Mouse (Mus musculus) heart, embryonic 13.5 days (tissue): ENCODE data around the gene Znrd1as. TPM values are rescaled to one million over a fixed set of nuclear protein-coding genes. Genes with fewer than 3 reads are reported as not detected.
A peak's percentile ranks its signal among the peaks of the same experiment; 100 is the strongest.

ENCODE experiments used
- ATAC-seq: fragments of 200-750 bp; cut with Nextera tagmentation; 2 replicates; pipeline ENCODE4 v1.8.0; 2017; ENCODE audit warnings: moderate TSS enrichment; ENCODE audit not compliant: insufficient number of reproducible peaks, low FRiP score, low TSS enrichment; ENCODE audit errors: extremely low read depth
- H3K27ac ChIP-seq: fragments of 300-500 bp; sonication (generic); replicated peaks from 2 replicates; pipeline ENCODE4 v1.5.1; 2015; ENCODE audit warnings: moderate library complexity, mild to moderate bottlenecking, inconsistent platforms
- H3K27me3 ChIP-seq: fragments of 300-500 bp; sonication (generic); replicated peaks from 2 replicates; pipeline ENCODE4 v1.6.1; 2015; ENCODE audit warnings: mild to moderate bottlenecking, inconsistent platforms
- H3K36me3 ChIP-seq: fragments of 300-500 bp; sonication (generic); 2 replicates; pipeline ENCODE4 v1.6.1; 2015; ENCODE audit warnings: mild to moderate bottlenecking, inconsistent platforms
- H3K4me1 ChIP-seq: fragments of 300-500 bp; sonication (generic); 2 replicates; pipeline ENCODE4 v1.6.1; 2015; ENCODE audit warnings: inconsistent platforms
- H3K4me2 ChIP-seq: fragments of 300-500 bp; sonication (generic); 2 replicates; pipeline ENCODE4 v1.6.1; 2015; ENCODE audit warnings: inconsistent platforms, mild to moderate bottlenecking, moderate library complexity
- H3K4me3 ChIP-seq: fragments of 300-500 bp; sonication (generic); 2 replicates; pipeline ENCODE4 v1.5.1; 2015; ENCODE audit warnings: moderate library complexity, mild to moderate bottlenecking, inconsistent platforms
- H3K9ac ChIP-seq: fragments of 300-500 bp; sonication (generic); 2 replicates; pipeline ENCODE4 v1.6.1; 2015; ENCODE audit warnings: inconsistent platforms, mild to moderate bottlenecking, moderate library complexity
- H3K9me3 ChIP-seq: fragments of 300-500 bp; sonication (generic); 2 replicates; pipeline ENCODE4 v1.6.1; 2016; ENCODE audit warnings: inconsistent platforms
- WGBS: fragments of 180-500 bp; shearing (Covaris S2); methylation state at CpG from one replicate; pipeline ENCODE4 v1.1.7; 2015; ENCODE audit warnings: mixed read lengths; 5-methylcytosine and 5-hydroxymethylcytosine counted together
- polyA plus RNA-seq: library from polyadenylated mRNA; unstranded; fragments of >200 nt; fragmentation: Nextera tagmentation; extraction: Ambion mirVana; gene quantifications from 2 replicates; pipeline ENCODE4 v1.2.1, GENCODE M21; 2015

Gene Znrd1as
- polyA plus RNA-seq, 1 experiment from 2014 or later, result 6.2 TPM

GRCm38 (mm10) chr17:36997033-36997735 lies 38.8 kb downstream of the Znrd1as start:
- H3K9me3 ChIP-seq, result no peaks in the 10 kb centered on the region
- no peak for ATAC-seq
- no peaks in the 10 kb centered on the region for H3K36me3 ChIP-seq
- H3K4me1 ChIP-seq, result no peaks in the 10 kb centered on the region
- H3K27ac ChIP-seq, result no peak overlapping the region
- no peaks in the 10 kb centered on the region for H3K27me3 ChIP-seq
- peak overlapping the region; percentile 4; the same call in 1 of the 2 replicates for H3K9ac ChIP-seq
- 23% methylated on average over 7 of the region's 7 CpGs for WGBS
- no peak overlapping the region for H3K4me2 ChIP-seq
- H3K4me3 ChIP-seq, result no peak overlapping the region

- WGBS, result 52% methylated on average over 2 of the region's 2 CpGs
- no peak for ATAC-seq
These were observed 40.1 kb downstream of the Znrd1as start for GRCm38 (mm10) chr17:36998477-36998876.

GRCm38 (mm10) chr17:37000863-37001262 lies 42.5 kb downstream of the Znrd1as start, which contains the start of gene Zfp57:
Zfp57 (plus strand) TSS chr17:37001163.
- Histone ChIP-seq H3K4me3 (peak within 1 kb of the TSS; percentile 70), H3K27ac (no peak within 1 kb of the TSS)
- ATAC-seq, result no peak

More at GRCm38 (mm10) chr17:36998477-36998876, 40.1 kb downstream of the Znrd1as start:
- no peak overlapping the region for H3K27ac ChIP-seq
- no peak overlapping the region for H3K9ac ChIP-seq
- H3K4me1 ChIP-seq, result peaks cover 5% of the 10 kb centered on the region; the same call in 1 of the 2 replicates
- no peak overlapping the region for H3K4me3 ChIP-seq
- H3K36me3 ChIP-seq, result no peaks in the 10 kb centered on the region
- H3K9me3 ChIP-seq, result no peaks in the 10 kb centered on the region
- no peak overlapping the region for H3K4me2 ChIP-seq
- no peaks in the 10 kb centered on the region for H3K27me3 ChIP-seq

DNA sequence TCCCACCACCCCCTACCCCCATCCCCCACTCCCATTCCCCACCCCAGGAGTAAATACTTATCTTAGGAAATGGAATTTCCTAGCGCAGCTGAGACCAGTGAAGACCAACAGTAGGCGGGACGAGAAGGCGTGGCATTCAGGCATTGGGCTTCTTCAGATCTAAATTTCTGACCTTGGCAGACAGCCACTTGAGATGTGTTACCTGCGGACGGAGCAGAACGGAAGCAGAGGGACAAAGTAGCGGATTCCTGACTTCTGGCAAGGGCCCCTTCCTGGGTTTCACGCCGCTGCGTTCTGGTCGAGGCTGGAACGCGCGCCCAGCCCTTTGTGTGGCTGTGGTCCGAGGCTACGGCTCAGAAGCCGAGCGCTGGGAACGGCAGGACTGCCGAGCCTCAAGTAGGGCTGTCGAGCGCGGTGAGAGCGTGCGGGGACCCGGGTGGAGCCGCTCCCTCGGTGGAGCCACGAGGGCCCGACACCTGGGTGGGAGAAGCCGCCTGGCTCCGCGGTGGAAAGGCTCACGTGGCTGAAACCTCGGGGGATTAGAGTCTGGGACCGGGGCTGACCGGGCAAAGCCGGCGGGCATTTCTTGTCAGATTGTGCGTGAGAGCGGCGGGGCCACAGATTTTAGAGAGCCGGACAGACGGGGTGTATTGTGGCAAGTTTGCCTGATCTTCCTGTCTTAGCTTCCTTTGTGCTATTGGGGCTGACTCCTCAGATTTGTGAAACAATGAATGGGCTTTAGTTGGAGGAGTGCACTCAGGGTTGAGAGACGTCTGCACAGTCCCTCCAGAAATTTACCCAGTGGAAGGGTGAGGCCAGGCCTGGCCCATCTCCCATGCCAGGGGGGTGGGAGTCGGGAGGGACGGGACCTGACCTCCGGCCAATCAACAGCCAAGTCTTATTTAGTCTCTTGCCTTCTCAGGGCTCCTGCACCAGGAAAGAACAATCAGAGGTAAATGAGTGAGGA lies 44.3 kb downstream of the Znrd1as start:
- peaks cover 12% of the 10 kb centered on the region for H3K4me1 ChIP-seq
- peak overlapping the region; percentile 89 for H3K9ac ChIP-seq

More at GRCm38 (mm10) chr17:37000863-37001262, 42.5 kb downstream of the Znrd1as start, which contains the start of gene Zfp57:
- WGBS, result 84% methylated on average over 7 of the region's 7 CpGs
- peaks cover 12% of the 10 kb centered on the region for H3K4me1 ChIP-seq
- peaks cover 13% of the 10 kb centered on the region for H3K36me3 ChIP-seq
- peak within 1 kb of the TSS; percentile 89; the same call in 1 of the 2 replicates for H3K9ac ChIP-seq
- no peaks in the 10 kb centered on the region for H3K9me3 ChIP-seq
- peak within 1 kb of the TSS; percentile 80 for H3K4me2 ChIP-seq
- no peaks in the 10 kb centered on the region for H3K27me3 ChIP-seq

GRCm38 (mm10) chr17:37003366-37003765 lies 45.0 kb downstream of the Znrd1as start:
- H3K4me1 ChIP-seq, result peaks cover 12% of the 10 kb centered on the region
- peak overlapping the region; percentile 89 for H3K27ac ChIP-seq
- ATAC-seq, result peak; percentile 9; the same call in 1 of the 2 replicates
- H3K4me3 ChIP-seq, result peak overlapping the region; percentile 70
- peak overlapping the region; percentile 89 for H3K9ac ChIP-seq
- H3K27me3 ChIP-seq, result no peaks in the 10 kb centered on the region
- H3K9me3 ChIP-seq, result no peaks in the 10 kb centered on the region
- WGBS, result 39% methylated on average over 4 of the region's 4 CpGs
- peaks cover 37% of the 10 kb centered on the region for H3K36me3 ChIP-seq
- H3K4me2 ChIP-seq, result peak overlapping the region; percentile 80

More for the DNA sequence above, 44.3 kb downstream of the Znrd1as start:
- Histone ChIP-seq H3K4me2 (peak overlapping the region; percentile 80), H3K27me3 (no peaks in the 10 kb centered on the region), H3K4me3 (peak overlapping the region; percentile 70), H3K27ac (peak overlapping the region; percentile 89), H3K36me3 (peaks cover 30% of the 10 kb centered on the region), H3K9me3 (no peaks in the 10 kb centered on the region)
- peak; percentile 56 for ATAC-seq
- WGBS, result under 1% methylated on average over 49 of the region's 49 CpGs

DNA sequence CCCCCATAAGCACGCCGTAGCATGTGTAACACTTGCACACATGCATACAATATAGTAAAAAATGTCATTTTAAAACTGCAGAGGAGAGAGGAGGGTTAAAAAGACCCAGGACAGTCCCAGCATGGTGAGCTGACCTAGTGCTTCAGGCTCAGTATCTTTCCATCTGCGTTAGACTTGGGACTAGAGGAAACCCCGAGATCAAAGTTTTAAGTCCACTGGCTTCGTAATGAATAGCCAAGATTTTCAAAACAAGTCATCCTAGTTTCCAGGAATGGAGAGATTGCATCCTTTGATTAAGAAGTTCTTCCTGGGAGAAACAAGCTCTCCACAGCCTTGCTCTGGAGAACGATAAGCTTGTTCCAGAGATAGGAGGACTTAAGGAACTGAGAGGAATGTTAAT lies 49.8 kb downstream of the Znrd1as start:
- peaks cover 10% of the 10 kb centered on the region for H3K4me1 ChIP-seq
- H3K36me3 ChIP-seq, result peaks cover 67% of the 10 kb centered on the region
- no peak overlapping the region for H3K4me2 ChIP-seq
- no peaks in the 10 kb centered on the region for H3K27me3 ChIP-seq
- ATAC-seq, result no peak
- 85% methylated on average over 6 of the region's 6 CpGs for WGBS
- H3K4me3 ChIP-seq, result no peak overlapping the region
- no peak overlapping the region for H3K27ac ChIP-seq
- no peaks in the 10 kb centered on the region for H3K9me3 ChIP-seq
- H3K9ac ChIP-seq, result no peak overlapping the region

DNA sequence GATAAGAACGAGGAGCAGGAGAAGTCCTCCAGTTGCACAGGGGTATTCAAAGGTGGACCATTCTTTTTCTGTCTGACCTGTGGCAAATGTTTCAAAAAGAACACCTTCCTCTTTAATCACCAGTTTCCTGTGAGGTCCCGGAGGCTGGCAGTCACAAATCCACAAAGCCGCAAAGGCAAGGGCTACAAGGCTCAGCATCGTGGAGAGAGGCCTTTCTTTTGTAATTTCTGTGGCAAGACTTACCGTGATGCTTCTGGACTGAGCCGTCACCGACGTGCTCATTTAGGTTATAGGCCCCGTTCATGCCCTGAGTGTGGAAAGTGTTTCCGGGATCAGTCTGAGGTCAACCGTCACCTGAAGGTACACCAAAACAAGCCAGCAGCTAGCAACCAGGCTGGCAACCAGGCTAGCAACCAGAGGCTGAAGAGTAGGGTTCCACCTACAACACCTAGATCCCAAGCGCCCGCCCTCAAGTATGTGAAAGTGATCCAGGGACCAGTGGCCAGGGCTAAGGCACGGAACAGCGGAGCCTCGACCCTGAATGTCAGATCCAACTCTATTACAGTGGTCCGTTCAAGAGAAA lies 51.2 kb downstream of the Znrd1as start:
- Histone ChIP-seq H3K27me3 (no peaks in the 10 kb centered on the region), H3K4me2 (no peak overlapping the region), H3K27ac (no peak overlapping the region), H3K9me3 (no peaks in the 10 kb centered on the region), H3K36me3 (peaks cover 63% of the 10 kb centered on the region), H3K4me3 (no peak overlapping the region), H3K4me1 (no peaks in the 10 kb centered on the region), H3K9ac (no peak overlapping the region)
- no peak for ATAC-seq
- WGBS, result 86% methylated on average over 17 of the region's 17 CpGs

DNA sequence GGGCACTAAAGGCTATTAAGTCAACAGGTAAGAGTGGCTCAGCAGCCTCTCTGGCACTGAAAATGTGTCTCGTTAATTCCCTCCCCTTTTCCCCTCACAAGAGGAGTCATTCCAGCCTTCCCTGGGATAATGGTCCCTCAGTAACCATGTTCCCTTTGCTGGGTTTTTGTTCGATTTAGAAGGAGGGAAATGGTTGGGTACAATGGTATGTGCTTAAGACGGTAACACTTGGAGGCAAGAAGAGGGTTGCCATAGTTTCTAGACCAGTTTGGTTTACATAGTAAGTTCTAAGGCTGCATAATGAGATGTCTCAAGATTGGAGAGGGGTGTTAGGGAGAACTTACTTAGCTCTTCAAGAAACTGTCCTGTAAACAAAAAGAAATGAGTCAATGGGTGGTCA lies 53.3 kb downstream of the Znrd1as start:
- WGBS, result 71% methylated on average over 3 of the region's 3 CpGs
- no peak overlapping the region for H3K27ac ChIP-seq
- no peak overlapping the region for H3K4me3 ChIP-seq
- no peaks in the 10 kb centered on the region for H3K27me3 ChIP-seq
- H3K4me1 ChIP-seq, result no peaks in the 10 kb centered on the region
- no peaks in the 10 kb centered on the region for H3K9me3 ChIP-seq
- H3K9ac ChIP-seq, result no peak overlapping the region
- peaks cover 46% of the 10 kb centered on the region for H3K36me3 ChIP-seq
- H3K4me2 ChIP-seq, result no peak overlapping the region
- no peak for ATAC-seq

DNA sequence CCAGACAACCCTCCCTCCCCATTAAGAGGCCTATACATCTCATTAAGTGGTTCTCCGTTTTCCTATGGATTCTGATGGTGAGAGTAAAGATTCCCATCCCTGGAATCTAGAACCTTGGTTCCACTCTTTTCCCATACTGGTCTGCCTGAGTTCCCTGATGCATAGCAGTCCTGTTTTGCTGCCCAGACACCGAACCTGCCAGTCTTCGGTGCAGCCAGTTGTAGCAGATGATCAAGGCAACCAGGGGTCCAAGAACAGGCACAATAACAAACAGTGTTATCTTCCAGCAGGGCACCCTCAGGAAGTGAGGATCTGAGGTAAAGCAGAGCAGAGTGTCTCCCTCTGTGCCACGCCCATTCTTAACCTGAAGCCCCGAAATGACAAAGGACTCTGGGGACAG lies 53.7 kb downstream of the Znrd1as start:
- Histone ChIP-seq H3K27ac (no peak overlapping the region), H3K4me1 (no peaks in the 10 kb centered on the region), H3K4me3 (no peak overlapping the region), H3K4me2 (no peak overlapping the region), H3K27me3 (no peaks in the 10 kb centered on the region), H3K9ac (no peak overlapping the region), H3K36me3 (peaks cover 42% of the 10 kb centered on the region), H3K9me3 (no peaks in the 10 kb centered on the region)
- ATAC-seq, result no peak
- WGBS, result 46% methylated on average over 5 of the region's 5 CpGs
